Mouse (Mus musculus): ENCODE measurements at regions not wholly inside any gene's neighbourhood (a gene's known extent, or its start where the extent isn't known, plus 50 kb on each side); places are given as distances from the start of the nearest gene placed in this dataset.

- Histone ChIP-seq H3K27ac (replicated peaks; ENCODE audit: low read depth, low read length) (no peak overlapping the region), H3K36me3 (replicated peaks; ENCODE audit: control insufficient read depth, insufficient read depth, low read depth, low read length) (no peaks in the 10 kb centered on the region), H3K4me1 (ENCODE audit: control insufficient read depth, insufficient read depth, low read length) (no peaks in the 10 kb centered on the region), H3K27me3 (ENCODE audit: control insufficient read depth, insufficient read depth, low read length) (no peaks in the 10 kb centered on the region), H3K4me3 (ENCODE audit: low read depth, low read length) (no peak overlapping the region), H3K9me3 (replicated peaks; ENCODE audit: control insufficient read depth, low read length) (no peaks in the 10 kb centered on the region), H3K4me2 (ENCODE audit: low read depth, low read length) (no peak overlapping the region), H3K9ac (replicated peaks; ENCODE audit: low read length) (no peak overlapping the region)
- no peak for DNase-seq (ENCODE audit: low spot score)
- ATAC-seq (replicated peaks; ENCODE audit: insufficient number of reproducible peaks, low FRiP score, low TSS enrichment, low read depth) = no peak
- 86% methylated on average over 4 of the region's 4 CpGs for WGBS
Measured at GRCm38 (mm10) chr3:17327706-17328105, 620.5 kb upstream of the Cypt12 start.

DNA sequence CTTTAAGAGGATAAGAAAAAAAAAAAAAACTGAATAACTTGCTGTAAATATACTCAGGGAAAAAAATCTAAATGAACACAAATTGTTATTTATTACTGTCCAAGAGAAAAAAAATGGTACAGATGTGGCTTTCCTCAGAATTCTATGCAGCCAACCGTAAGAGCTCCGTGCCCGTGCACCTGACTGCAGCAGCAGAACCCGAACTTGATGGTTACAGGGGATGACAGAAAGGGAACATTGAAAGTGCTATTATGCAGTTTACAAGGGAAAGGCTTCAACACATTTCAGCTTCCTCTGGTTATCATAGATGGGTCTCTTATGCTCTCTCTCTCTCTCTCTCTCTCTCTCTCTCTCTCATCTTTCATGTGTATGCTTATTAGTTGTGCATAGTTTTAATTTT is 618.8 kb upstream of the Cypt12 start:
- H3K4me2 ChIP-seq (ENCODE audit: low read depth, low read length) = no peak overlapping the region
- DNase-seq (ENCODE audit: low spot score) = no peak
- 86% methylated on average over 4 of the region's 4 CpGs for WGBS
- no peak overlapping the region for H3K4me3 ChIP-seq (ENCODE audit: low read depth, low read length)
- no peak overlapping the region for H3K27ac ChIP-seq (replicated peaks; ENCODE audit: low read depth, low read length)
- H3K4me1 ChIP-seq (ENCODE audit: control insufficient read depth, insufficient read depth, low read length) = no peaks in the 10 kb centered on the region
- H3K9ac ChIP-seq (replicated peaks; ENCODE audit: low read length) = no peak overlapping the region
- no peaks in the 10 kb centered on the region for H3K36me3 ChIP-seq (replicated peaks; ENCODE audit: control insufficient read depth, insufficient read depth, low read depth, low read length)
- no peaks in the 10 kb centered on the region for H3K27me3 ChIP-seq (ENCODE audit: control insufficient read depth, insufficient read depth, low read length)
- ATAC-seq (replicated peaks; ENCODE audit: insufficient number of reproducible peaks, low FRiP score, low TSS enrichment, low read depth) = no peak
- no peaks in the 10 kb centered on the region for H3K9me3 ChIP-seq (replicated peaks; ENCODE audit: control insufficient read depth, low read length)

- Histone ChIP-seq H3K9me3 (replicated peaks; ENCODE audit: control insufficient read depth, low read length) (no peaks in the 10 kb centered on the region), H3K4me3 (ENCODE audit: low read depth, low read length) (no peak overlapping the region), H3K4me1 (ENCODE audit: control insufficient read depth, insufficient read depth, low read length) (no peaks in the 10 kb centered on the region), H3K27ac (replicated peaks; ENCODE audit: low read depth, low read length) (no peak overlapping the region), H3K36me3 (replicated peaks; ENCODE audit: control insufficient read depth, insufficient read depth, low read depth, low read length) (no peaks in the 10 kb centered on the region), H3K9ac (replicated peaks; ENCODE audit: low read length) (no peak overlapping the region), H3K4me2 (ENCODE audit: low read depth, low read length) (no peak overlapping the region), H3K27me3 (ENCODE audit: control insufficient read depth, insufficient read depth, low read length) (no peaks in the 10 kb centered on the region)
- 79% methylated on average over 6 of the region's 6 CpGs for WGBS
- DNase-seq (ENCODE audit: low spot score) = no peak
- ATAC-seq (replicated peaks; ENCODE audit: insufficient number of reproducible peaks, low FRiP score, low TSS enrichment, low read depth) = no peak
Measured at GRCm38 (mm10) chr3:17330429-17331373, 617.5 kb upstream of the Cypt12 start.

GRCm38 (mm10) chr3:17360253-17360652 is 588.0 kb upstream of the Cypt12 start:
- Histone ChIP-seq H3K4me1 (ENCODE audit: control insufficient read depth, insufficient read depth, low read length) (no peaks in the 10 kb centered on the region), H3K9me3 (replicated peaks; ENCODE audit: control insufficient read depth, low read length) (no peaks in the 10 kb centered on the region), H3K4me2 (ENCODE audit: low read depth, low read length) (no peak overlapping the region), H3K36me3 (replicated peaks; ENCODE audit: control insufficient read depth, insufficient read depth, low read depth, low read length) (no peaks in the 10 kb centered on the region), H3K4me3 (ENCODE audit: low read depth, low read length) (no peak overlapping the region), H3K27ac (replicated peaks; ENCODE audit: low read depth, low read length) (no peak overlapping the region), H3K9ac (replicated peaks; ENCODE audit: low read length) (no peak overlapping the region), H3K27me3 (ENCODE audit: control insufficient read depth, insufficient read depth, low read length) (no peaks in the 10 kb centered on the region)
- DNase-seq (ENCODE audit: low spot score) (no peak), ATAC-seq (replicated peaks; ENCODE audit: insufficient number of reproducible peaks, low FRiP score, low TSS enrichment, low read depth) (no peak)
- 98% methylated on average over 3 of the region's 3 CpGs for WGBS

Data from embryonic facial prominence, embryonic 11.5 days (tissue).